Mouse (Mus musculus) stomach, postnatal 0 days (tissue): Measurements from ENCODE around the gene Smad1.

Source experiments
- CTCF ChIP-seq: IDR thresholded peaks from 2 replicates; pipeline ENCODE4 v1.5.1; 2016; ENCODE audit warnings: antibody characterized with exemption, low read depth, mild to moderate bottlenecking, moderate library complexity
- EP300 ChIP-seq: optimal IDR thresholded peaks from 2 replicates; pipeline ENCODE3; 2016; ENCODE audit warnings: antibody characterized with exemption

DNA sequence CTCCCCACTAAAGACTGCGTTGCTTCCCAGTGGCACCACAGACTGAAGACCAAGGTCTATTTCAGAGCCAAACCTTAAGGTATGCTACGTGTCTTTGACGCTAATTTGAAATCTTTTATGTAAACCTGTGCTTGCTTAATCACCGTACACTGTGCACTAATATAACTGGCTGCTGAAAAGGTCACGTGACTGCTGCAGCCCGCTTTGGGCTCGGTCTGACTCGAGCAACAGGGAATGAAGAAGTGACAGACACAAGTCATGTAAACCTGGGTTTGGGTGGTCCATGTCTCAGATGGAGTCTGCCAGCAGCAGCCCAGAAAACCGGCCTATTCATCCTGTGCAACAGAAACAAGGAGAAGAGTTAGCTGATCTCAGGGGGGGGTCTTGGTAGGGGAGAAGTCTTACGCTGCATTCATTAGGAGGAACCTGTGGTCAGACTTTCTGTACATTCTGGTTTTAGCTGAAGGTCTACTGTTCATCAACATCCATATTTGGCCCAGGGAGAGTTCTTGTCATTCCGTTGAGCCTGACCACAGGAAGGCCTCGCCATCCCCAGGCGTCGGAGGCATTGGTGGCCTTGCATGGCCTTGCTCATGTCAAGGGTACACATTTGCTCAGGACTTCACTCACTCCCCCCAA lies 44.3 kb upstream of the Smad1 start:
- TF ChIP-seq EP300 (no peak), CTCF (no peak)
